Mouse (Mus musculus): Measurements from ENCODE around the gene Txndc11. TPM values are rescaled to one million over a fixed set of nuclear protein-coding genes. Genes with fewer than 3 reads are reported as not detected.
"Not testable (repeated sequence)": the region's sequence is repeated elsewhere in the genome, so short reads cannot be mapped to it uniquely, and the experiment has no call there.

Gene Txndc11
- 10 to 100 TPM; 27.8 to 96.1 (median 52.3) TPM for total RNA-seq (2018; cell fraction: chromatin; rRNA removed)
- 10 to 100 TPM; 11.5 to 24.6 (median 16.7) TPM for total RNA-seq (2018; cell fraction: cytosol; rRNA removed)
- 10 to 100 TPM; 21.7 to 63.1 (median 35.8) TPM for total RNA-seq (2018; cell fraction: nucleus; rRNA removed)
- 15.5 to 18.2 TPM (median 18.0 TPM) in 3 replicates for polyA plus RNA-seq (2018)

GRCm38 (mm10) chr16:11134348-11135344 is at the start of gene Txndc11:
TSS of gene Txndc11 (minus strand) at chr16:11134650.
- H3K36me3 ChIP-seq (ENCODE audit: inconsistent target), result peaks cover 34% of the 10 kb centered on the region; the same call in 1 of the 2 replicates
- peaks cover 42% of the 10 kb centered on the region for H3K79me2 ChIP-seq (ENCODE audit: inconsistent target)
- peak within 1 kb of the TSS; percentile 83 for H3K27ac ChIP-seq
- WGBS (ENCODE audit: missing documents), result 1% methylated on average over 74 of the region's 80 CpGs
- H3K4me3 ChIP-seq (ENCODE audit: inconsistent target), result peak within 1 kb of the TSS; percentile 78

- Histone ChIP-seq H3K79me2 (ENCODE audit: inconsistent target) (peaks cover 35% of the 10 kb centered on the region), H3K36me3 (ENCODE audit: inconsistent target) (no peaks in the 10 kb centered on the region), H3K4me3 (ENCODE audit: inconsistent target) (no peak overlapping the region; the same call in 1 of the 2 replicates), H3K27ac (peak overlapping the region; percentile 57)
- WGBS (ENCODE audit: missing documents), result 57% methylated on average over 2 of the region's 2 CpGs
Observed at GRCm38 (mm10) chr16:11177404-11177803, 43.0 kb upstream of the Txndc11 start.

DNA sequence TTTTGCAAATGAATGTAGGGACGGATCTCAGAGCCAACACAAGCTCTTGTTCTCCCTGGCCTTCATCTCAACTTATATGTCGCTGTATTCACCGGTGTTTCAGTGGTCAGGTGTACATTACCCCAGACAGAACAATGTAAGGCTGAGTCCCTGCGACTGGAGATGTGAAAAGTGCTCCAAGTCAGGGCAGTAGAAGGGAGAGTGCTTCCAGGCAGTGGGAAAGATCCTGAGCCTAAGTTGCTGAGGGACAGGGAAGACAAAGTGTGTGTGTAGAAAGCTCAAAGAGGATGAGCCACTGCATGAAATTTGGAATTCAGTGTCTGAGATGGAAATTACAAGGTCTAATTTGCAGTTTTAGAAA is 42.4 kb upstream of the Txndc11 start:
- H3K27ac ChIP-seq, result peak overlapping the region; percentile 57
- H3K79me2 ChIP-seq (ENCODE audit: inconsistent target), result peaks cover 40% of the 10 kb centered on the region
- peak overlapping the region; percentile 55 for H3K4me3 ChIP-seq (ENCODE audit: inconsistent target)
- 6% methylated on average over 4 of the region's 4 CpGs for WGBS (ENCODE audit: missing documents)
- no peaks in the 10 kb centered on the region for H3K36me3 ChIP-seq (ENCODE audit: inconsistent target)

DNA sequence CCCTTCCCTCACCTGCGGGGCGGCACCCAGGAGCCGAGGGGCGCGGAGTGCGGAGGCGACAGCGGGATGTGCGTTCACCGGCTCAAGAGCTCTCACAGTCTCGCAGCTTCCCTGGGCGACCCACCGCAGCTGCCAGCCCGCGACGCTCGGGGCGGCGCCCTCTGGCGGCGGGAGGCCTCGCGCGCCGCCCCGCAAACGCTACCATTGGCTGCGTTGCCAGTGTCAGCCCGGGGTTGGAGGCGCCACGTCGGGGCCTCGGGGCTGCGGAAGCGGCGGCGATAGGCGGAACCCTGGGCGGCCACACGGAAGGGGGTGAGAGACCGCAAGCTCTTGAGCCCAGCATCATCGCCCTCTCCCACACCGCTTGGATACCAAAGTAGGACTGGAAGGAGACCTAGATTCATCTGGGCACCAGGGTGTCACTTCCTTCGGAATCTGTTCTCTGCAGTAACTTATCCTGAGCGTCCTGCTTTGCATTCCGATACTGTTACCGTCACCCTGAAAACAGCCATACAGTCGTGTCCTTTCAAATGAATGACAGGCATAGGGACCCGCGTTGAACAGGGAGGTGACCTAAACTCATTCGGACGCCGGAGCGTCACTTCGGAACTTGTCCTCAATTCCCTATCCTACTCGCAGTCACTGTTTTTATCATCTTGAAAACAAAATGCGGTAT is 41.9 kb upstream of the Txndc11 start, which contains the start of gene Zc3h7a:
Zc3h7a (minus strand) TSS at position 186 of the 676 bp plus-strand sequence.
- H3K27ac ChIP-seq, result peak within 1 kb of the TSS; percentile 71
- H3K4me3 ChIP-seq (ENCODE audit: inconsistent target), result peak within 1 kb of the TSS; percentile 83
- peaks cover 45% of the 10 kb centered on the region for H3K79me2 ChIP-seq (ENCODE audit: inconsistent target)
- under 1% methylated on average over 56 of the region's 57 CpGs for WGBS (ENCODE audit: missing documents)
- no peaks in the 10 kb centered on the region for H3K36me3 ChIP-seq (ENCODE audit: inconsistent target)

DNA sequence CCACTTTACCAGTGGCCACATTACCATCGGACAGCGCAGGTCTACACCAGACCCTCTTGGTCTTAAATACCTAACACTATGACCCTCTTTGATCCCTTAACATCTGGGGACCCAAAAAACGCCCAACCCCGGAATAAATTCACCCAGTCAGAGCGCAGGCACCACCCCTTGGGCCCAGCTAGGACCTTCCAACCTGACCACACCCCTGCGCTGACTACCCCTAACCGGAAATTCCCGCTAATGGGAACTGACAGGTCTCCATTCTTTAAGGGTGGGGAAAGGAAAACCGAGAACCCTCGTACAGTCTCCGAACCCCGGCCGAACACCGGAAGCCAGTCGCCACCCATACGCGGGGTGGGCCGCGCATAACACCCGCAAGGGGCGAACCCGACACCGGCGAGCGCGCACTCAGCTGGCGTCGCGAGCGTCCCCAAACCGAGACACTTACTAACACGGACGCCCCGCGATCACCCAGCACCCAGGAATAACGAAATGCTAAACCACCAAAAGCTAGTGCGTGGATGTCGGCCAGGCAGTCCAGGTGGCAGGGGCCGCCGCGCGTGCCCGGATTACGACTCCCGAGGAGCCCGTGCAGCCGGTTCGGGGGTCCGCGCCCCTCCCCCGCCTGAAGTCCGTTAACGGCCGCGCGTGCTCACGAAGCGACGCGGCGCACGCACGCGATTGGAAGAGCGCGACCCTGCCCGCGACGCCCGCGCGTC is 41.2 kb upstream of the Txndc11 start:
- peak overlapping the region; percentile 83 for H3K4me3 ChIP-seq (ENCODE audit: inconsistent target)
- H3K27ac ChIP-seq, result peak overlapping the region; percentile 71
- peaks cover 52% of the 10 kb centered on the region for H3K79me2 ChIP-seq (ENCODE audit: inconsistent target)
- WGBS (ENCODE audit: missing documents), result 1% methylated on average over 60 of the region's 72 CpGs
- H3K36me3 ChIP-seq (ENCODE audit: inconsistent target), result no peaks in the 10 kb centered on the region

- peak overlapping the region; percentile 83 for H3K4me3 ChIP-seq (ENCODE audit: inconsistent target)
- H3K79me2 ChIP-seq (ENCODE audit: inconsistent target), result peaks cover 58% of the 10 kb centered on the region
- 1% methylated on average over 9 of the region's 9 CpGs for WGBS (ENCODE audit: missing documents)
- H3K36me3 ChIP-seq (ENCODE audit: inconsistent target), result no peaks in the 10 kb centered on the region
- H3K27ac ChIP-seq, result peak overlapping the region; percentile 71
Observed at GRCm38 (mm10) chr16:11175100-11175488, 40.6 kb upstream of the Txndc11 start.

DNA sequence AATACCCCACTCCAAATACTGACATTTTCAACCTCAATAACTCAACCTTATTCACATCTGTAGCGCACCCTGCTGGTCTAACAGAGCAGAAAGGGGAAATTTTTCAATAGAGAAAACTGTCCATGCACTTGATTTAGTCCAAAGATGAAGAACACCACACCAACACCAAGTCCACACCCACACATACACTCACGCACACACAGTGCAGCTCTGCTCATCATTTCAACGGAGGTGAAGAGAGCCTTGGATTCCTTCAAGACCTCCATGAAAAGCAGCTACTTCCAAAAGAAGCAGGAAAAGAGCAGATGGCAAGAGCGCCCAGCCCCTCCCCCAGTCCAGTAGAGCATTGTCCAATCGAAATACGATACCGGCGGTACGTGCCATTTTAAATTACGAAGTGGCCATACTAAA is 40.2 kb upstream of the Txndc11 start:
- 3% methylated on average over 10 of the region's 10 CpGs for WGBS (ENCODE audit: missing documents)
- peaks cover 62% of the 10 kb centered on the region for H3K79me2 ChIP-seq (ENCODE audit: inconsistent target)

DNA sequence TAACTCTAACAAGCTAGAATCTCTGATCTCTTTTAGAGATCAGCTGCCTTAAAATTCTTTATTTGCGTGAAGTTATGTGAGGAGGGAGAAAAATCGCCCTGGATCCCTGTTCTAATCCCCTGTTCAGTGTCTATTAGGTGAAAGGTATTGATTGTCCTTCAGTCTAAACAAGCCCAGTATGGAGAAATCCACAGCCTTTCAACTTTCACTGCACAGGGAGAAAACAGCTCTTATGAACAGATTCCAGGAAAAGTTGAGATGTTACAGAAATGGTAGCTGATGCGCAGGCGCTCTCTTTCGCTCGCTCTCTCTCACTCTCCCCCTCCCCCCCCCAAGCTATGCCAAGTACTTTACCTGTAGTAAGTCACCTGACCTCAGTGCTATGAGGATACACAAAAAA is 37.2 kb upstream of the Txndc11 start:
- H3K27ac ChIP-seq, result no peak overlapping the region
- no peaks in the 10 kb centered on the region for H3K36me3 ChIP-seq (ENCODE audit: inconsistent target)
- no peak overlapping the region for H3K4me3 ChIP-seq (ENCODE audit: inconsistent target)
- H3K79me2 ChIP-seq (ENCODE audit: inconsistent target), result peaks cover 92% of the 10 kb centered on the region
- WGBS (ENCODE audit: missing documents), result 97% methylated on average over 6 of the region's 6 CpGs

More for the DNA sequence above, 40.2 kb upstream of the Txndc11 start:
- Histone ChIP-seq H3K4me3 (ENCODE audit: inconsistent target) (peak overlapping the region; percentile 83), H3K36me3 (ENCODE audit: inconsistent target) (no peaks in the 10 kb centered on the region), H3K27ac (peak overlapping the region; percentile 71)

- Histone ChIP-seq H3K4me3 (ENCODE audit: inconsistent target) (no peak overlapping the region), H3K36me3 (ENCODE audit: inconsistent target) (peaks cover 16% of the 10 kb centered on the region), H3K79me2 (ENCODE audit: inconsistent target) (peaks cover 100% of the 10 kb centered on the region), H3K27ac (no peak overlapping the region)
- whole genome bisulfite sequencing (ENCODE audit: missing documents), result 94% methylated on average over 2 of the region's 2 CpGs
Observed at GRCm38 (mm10) chr16:11166431-11166830, 32.0 kb upstream of the Txndc11 start.

DNA sequence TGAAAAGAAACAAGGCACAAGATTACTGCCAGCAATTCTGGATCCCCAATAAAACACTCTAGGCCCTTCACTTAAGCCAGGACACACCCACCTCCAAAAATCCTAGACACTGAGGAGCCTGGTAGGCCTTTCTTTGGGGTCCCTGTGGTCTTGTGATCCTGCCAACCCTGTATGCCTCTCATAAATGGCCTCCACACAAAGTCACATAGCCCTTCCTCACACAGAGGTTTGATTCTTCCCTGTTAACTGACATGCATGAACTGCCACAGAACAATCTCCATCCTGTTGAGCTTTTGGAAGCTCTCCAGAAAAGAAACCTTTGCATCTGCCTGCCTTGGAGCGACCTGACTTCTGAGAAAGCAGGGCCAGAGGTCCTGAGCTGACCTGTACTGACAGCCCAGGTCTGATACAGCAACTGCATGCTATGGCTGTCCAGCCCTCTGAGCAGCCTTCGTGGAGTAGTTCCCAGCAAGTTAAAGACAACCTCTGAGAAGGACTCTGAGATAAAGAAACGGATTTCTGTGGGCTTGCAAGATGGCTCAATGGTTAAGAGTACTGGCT is 30.3 kb upstream of the Txndc11 start:
- Histone ChIP-seq H3K4me3 (ENCODE audit: inconsistent target) (no peak overlapping the region), H3K36me3 (ENCODE audit: inconsistent target) (peaks cover 31% of the 10 kb centered on the region), H3K79me2 (ENCODE audit: inconsistent target) (peaks cover 100% of the 10 kb centered on the region), H3K27ac (no peak overlapping the region)
- 80% methylated on average over 3 of the region's 3 CpGs for WGBS (ENCODE audit: missing documents)

- Histone ChIP-seq H3K36me3 (ENCODE audit: inconsistent target) (peaks cover 83% of the 10 kb centered on the region), H3K79me2 (ENCODE audit: inconsistent target) (peaks cover 44% of the 10 kb centered on the region)
- H3K27ac ChIP-seq; H3K4me3 ChIP-seq (ENCODE audit: inconsistent target): not testable (repeated sequence)
- no CpG with 5 or more reads among the region's 3 CpGs for WGBS (ENCODE audit: missing documents)
Observed at GRCm38 (mm10) chr16:11157721-11158120, 23.3 kb upstream of the Txndc11 start.

DNA sequence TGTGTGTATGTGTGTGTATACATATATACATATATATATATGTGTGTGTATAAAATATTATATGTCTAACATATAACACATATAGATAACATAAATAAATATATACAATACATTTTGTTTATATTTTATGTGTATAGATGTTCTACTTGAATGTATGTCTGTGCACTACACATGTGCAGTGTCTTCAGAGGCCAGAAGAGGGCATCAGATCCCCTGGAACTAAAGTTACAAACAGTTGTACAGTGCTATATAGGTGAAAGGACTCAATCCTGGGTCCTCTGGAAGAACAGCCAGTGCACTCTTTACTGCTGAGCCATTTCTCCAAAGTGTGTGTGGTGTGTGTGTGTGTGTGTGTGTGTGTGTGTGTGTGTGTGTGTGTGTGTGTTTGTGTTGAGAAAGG is 20.1 kb upstream of the Txndc11 start:
- Histone ChIP-seq H3K4me3 (ENCODE audit: inconsistent target) (no peak overlapping the region), H3K36me3 (ENCODE audit: inconsistent target) (peaks cover 74% of the 10 kb centered on the region), H3K27ac (no peak overlapping the region), H3K79me2 (ENCODE audit: inconsistent target) (peaks cover 13% of the 10 kb centered on the region; the same call in 1 of the 2 replicates)

- not testable (repeated sequence) for H3K4me3 ChIP-seq (ENCODE audit: inconsistent target); H3K79me2 ChIP-seq (ENCODE audit: inconsistent target); H3K27ac ChIP-seq
- peaks cover 69% of the 10 kb centered on the region for H3K36me3 ChIP-seq (ENCODE audit: inconsistent target)
- WGBS (ENCODE audit: missing documents), result 36% methylated on average over 51 of the region's 56 CpGs
Observed at GRCm38 (mm10) chr16:11143706-11144483, 9.4 kb upstream of the Txndc11 start.

Data from macrophage (primary cell).